Comparison of ENCODE assay signal across 18 mouse cellular contexts in genomic region chr2:135381396-135381795, GRCm38 (mm10).
DNase-seq lines count a peak whose midpoint lies in the region; TF ChIP-seq lines count a peak whose summit lies in the region.
"Had no signal": no experiment of that assay in that cellular context is flagged by ENCODE, and none has a peak within 500 bp of the region (broad histone marks: within the 10 kb centered on the region; RNA-seq: fewer than 3 reads in every experiment).

No protein-coding gene starts in this region.

- TF ChIP-seq CTCF in gastrocnemius, adult 2 months (IDR thresholded peaks at IDR 0.05), result no peak
- no peak for TF ChIP-seq CTCF in thymus, adult 2 months (IDR thresholded peaks at IDR 0.05; ENCODE audit: borderline replicate concordance, control insufficient read depth, extremely low read depth, insufficient read depth, low read length, poor library complexity)

- no peak for DNase-seq in gastrocnemius, adult 2 months
- DNase-seq in gastrocnemius, postnatal 10 days, result no peak
- DNase-seq in 3T3-L1 (ENCODE audit: low read depth, low spot score) (peak; percentile 68), NIH3T3 (ENCODE audit: low read depth) (peak; percentile 20)
- DNase-seq in thymus, adult 2 months, result no peak
- no peak for DNase-seq in heart, postnatal 14 days
- DNase-seq: cerebellum, adult 9-10 months; gastrocnemius, postnatal 25 days; heart, adult 18-20 months; heart, postnatal 10 days; heart, postnatal 4 days had no signal

- peak overlapping the region; percentile 61 for H3K27ac ChIP-seq in gastrocnemius, adult 2 months
- no peak overlapping the region for H3K27ac ChIP-seq in thymus, adult 2 months (ENCODE audit: control insufficient read depth, insufficient read depth, low read length)
- H3K27ac ChIP-seq: embryonic facial prominence, embryonic 12.5 days; forebrain, embryonic 10.5 days; forebrain, embryonic 13.5 days; heart, embryonic 15.5 days; hindbrain, embryonic 14.5 days; hindbrain, postnatal 0 days had no signal

- WGBS in thymus, adult 2 months, result 73% methylated on average over 1 of the region's 1 CpGs

- H3K4me3 ChIP-seq in gastrocnemius, adult 2 months, result no peak overlapping the region
- no peak overlapping the region for H3K4me3 ChIP-seq in thymus, adult 2 months (ENCODE audit: control insufficient read depth, insufficient read depth, low read length)
- H3K4me3 ChIP-seq: embryonic facial prominence, embryonic 12.5 days; forebrain, embryonic 10.5 days; forebrain, embryonic 13.5 days; heart, embryonic 12.5 days; heart, embryonic 15.5 days had no signal

- H3K27me3 ChIP-seq in thymus, adult 2 months (ENCODE audit: control insufficient read depth, insufficient read depth, low read length), result no peaks in the 10 kb centered on the region
- H3K27me3 ChIP-seq: embryonic facial prominence, embryonic 12.5 days; forebrain, embryonic 13.5 days; heart, embryonic 12.5 days; heart, embryonic 15.5 days had no signal

- no peaks in the 10 kb centered on the region for H3K4me1 ChIP-seq in thymus, adult 2 months (replicated peaks; ENCODE audit: control insufficient read depth, insufficient read depth, low read length)
- H3K4me1 ChIP-seq: embryonic facial prominence, embryonic 12.5 days; forebrain, embryonic 13.5 days; heart, embryonic 12.5 days; heart, embryonic 15.5 days had no signal

- H3K36me3 ChIP-seq in thymus, adult 2 months (ENCODE audit: control insufficient read depth, insufficient read depth, low read length), result no peaks in the 10 kb centered on the region
- H3K36me3 ChIP-seq: embryonic facial prominence, embryonic 12.5 days; forebrain, embryonic 10.5 days; heart, embryonic 12.5 days; heart, embryonic 15.5 days had no signal

- no peak for TF ChIP-seq POLR2A in thymus, adult 2 months (IDR thresholded peaks at IDR 0.05; ENCODE audit: control insufficient read depth, extremely low read depth, insufficient read depth, low read length, poor library complexity)

- intact Hi-C loops in gastrocnemius, adult 2 months (cut with DNase I), result no loop called here
- intact Hi-C loops in heart, postnatal 14 days (cut with DNase I), result loop anchor here (10.0 kb wide), 1 partner anchor 173 kb away; no protein-coding TSS in a partner anchor

Comparison
In these comparisons a context has a peak if more than half of its experiments do, and no peak if none do; other contexts are left out.
1. DNase-seq: peak in 3T3-L1 (single experiment) and NIH3T3 (single experiment); none in gastrocnemius, adult 2 months (single experiment), gastrocnemius, postnatal 10 days (single experiment), thymus, adult 2 months (single experiment) and heart, postnatal 14 days (0 of 2).